Mouse (Mus musculus) embryonic fibroblast, embryonic 13.5 days (primary cell): Measurements from ENCODE around the gene Nat8f7. TPM values are rescaled to one million over a fixed set of nuclear protein-coding genes. Genes with fewer than 3 reads are reported as not detected.
A peak's percentile ranks its signal among the peaks of the same experiment; 100 is the strongest.
"Not testable (repeated sequence)": the region's sequence is repeated elsewhere in the genome, so short reads cannot be mapped to it uniquely, and the experiment has no call there.

Experiments used
- H3K27ac ChIP-seq: 2 replicates; pipeline ENCODE4 v1.5.1; 2012; ENCODE audit warnings: low read length, control low read depth, inconsistent platforms; ENCODE audit not compliant: insufficient read depth
- H3K4me1 ChIP-seq: 2 replicates; pipeline ENCODE4 v1.6.1; 2011; ENCODE audit warnings: low read length; ENCODE audit not compliant: control insufficient read depth, insufficient read depth
- H3K4me3 ChIP-seq: 2 replicates; pipeline ENCODE4 v1.5.1; 2011; ENCODE audit warnings: mild to moderate bottlenecking, control low read depth, low read length; ENCODE audit not compliant: insufficient read depth
- polyA plus RNA-seq: library from polyadenylated mRNA; stranded (reverse); fragments of >200 nt; gene quantifications from 2 replicates; pipeline ENCODE4 v1.2.4, GENCODE M21; 2011; ENCODE audit warnings: low read depth; ENCODE audit not compliant: missing spikeins, insufficient read length

The Nat8f7 gene
- polyA plus RNA-seq, result not detected in 2 replicates

DNA sequence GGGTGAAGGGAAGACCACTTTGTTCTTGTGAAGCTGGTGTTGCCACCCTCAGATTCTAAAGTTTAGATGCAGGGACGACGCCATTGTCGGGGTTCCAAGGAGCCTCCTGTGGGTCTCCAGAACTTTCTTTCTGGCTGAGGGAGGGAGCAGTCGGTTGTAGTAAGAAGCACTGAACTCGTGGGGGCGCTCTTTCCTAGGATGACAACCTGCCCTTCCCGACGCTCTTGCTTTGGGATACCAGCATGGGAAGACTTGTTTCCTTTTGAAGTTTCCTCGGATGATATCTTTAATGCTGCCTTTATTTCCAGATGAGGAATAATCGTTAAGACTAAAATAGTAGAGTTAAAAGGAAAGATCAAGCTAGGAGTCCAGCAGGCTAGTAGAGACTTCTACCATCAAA is at the start of gene Nat8f7:
Nat8f7 (minus strand) TSS at position 101 of the 400 bp plus-strand sequence.
- not testable (repeated sequence) for H3K4me3 ChIP-seq, H3K27ac ChIP-seq

DNA sequence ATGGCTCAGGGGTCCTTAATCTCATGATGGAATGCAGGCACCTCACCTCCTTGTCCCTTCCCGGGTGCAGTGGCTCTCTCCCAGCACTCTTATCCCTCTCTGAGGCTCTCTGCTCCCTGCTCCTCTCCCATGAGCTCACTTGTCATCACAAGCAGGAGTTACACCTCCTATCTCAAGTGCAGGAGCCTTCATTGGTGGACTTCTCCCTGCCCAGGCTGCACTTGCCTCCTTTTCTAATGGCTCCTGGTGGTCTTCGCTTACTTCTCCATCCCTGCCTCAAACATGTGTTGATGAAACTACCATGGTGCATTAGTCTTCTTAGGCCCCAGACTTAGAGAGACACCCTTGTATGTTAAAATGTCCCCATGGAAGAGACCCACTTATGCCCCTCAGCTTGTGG is 49.7 kb upstream of the Nat8f7 start:
- H3K27ac ChIP-seq, H3K4me3 ChIP-seq, H3K4me1 ChIP-seq: not testable (repeated sequence)

More for the DNA sequence above, at the start of gene Nat8f7:
- not testable (repeated sequence) for H3K4me1 ChIP-seq

DNA sequence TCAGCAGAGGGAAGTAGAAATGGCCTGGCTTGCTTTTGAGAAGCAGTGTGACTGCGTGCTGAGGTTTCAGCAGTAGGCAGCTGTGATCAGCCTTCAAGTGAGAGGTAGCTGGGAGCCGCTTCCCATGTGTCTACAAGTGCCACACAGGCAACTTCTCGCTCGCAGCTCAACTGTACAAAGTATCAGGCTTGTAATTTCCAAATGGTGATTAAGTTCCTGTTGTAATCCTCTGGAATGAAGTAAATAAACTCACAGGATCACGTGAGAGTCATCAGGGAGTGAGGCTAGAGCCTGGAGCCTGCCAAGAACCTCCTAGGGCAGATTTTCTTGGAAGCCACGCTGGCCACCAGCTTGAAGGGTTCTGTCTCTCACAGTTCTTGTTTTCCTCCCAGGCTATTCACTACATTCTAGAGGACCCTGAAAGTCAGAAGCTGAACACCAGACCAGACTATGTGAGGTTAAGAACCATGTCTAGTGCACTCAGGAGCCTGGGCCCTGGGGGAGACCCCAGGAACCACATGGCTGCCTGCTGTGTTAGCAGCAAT is 42.8 kb upstream of the Nat8f7 start:
- H3K4me1 ChIP-seq, H3K27ac ChIP-seq, H3K4me3 ChIP-seq: not testable (repeated sequence)

- H3K4me3 ChIP-seq, result not testable (repeated sequence)
Observed at GRCm38 (mm10) chr6:85709607-85710006, 3.4 kb downstream of the Nat8f7 start.

GRCm38 (mm10) chr6:85709206-85709605 is 3.8 kb downstream of the Nat8f7 start:
- H3K4me1 ChIP-seq, H3K4me3 ChIP-seq: not testable (repeated sequence)

More at GRCm38 (mm10) chr6:85709607-85710006, 3.4 kb downstream of the Nat8f7 start:
- not testable (repeated sequence) for H3K27ac ChIP-seq, H3K4me1 ChIP-seq

DNA sequence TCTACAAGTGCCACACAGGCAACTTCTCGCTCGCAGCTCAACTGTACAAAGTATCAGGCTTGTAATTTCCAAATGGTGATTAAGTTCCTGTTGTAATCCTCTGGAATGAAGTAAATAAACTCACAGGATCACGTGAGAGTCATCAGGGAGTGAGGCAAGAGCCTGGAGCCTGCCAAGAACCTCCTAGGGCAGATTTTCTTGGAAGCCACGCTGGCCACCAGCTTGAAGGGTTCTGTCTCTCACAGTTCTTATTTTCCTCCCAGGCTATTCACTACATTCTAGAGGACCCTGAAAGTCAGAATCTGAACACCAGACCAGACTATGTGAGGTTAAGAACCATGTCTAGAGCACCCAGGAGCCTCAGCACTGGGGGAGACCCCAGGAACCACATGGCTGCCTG is 11.1 kb downstream of the Nat8f7 start:
- not testable (repeated sequence) for H3K4me3 ChIP-seq, H3K4me1 ChIP-seq
- 0 out of 2 replicates have a peak overlapping the region, but pooled peaks have one; percentile 11 for H3K27ac ChIP-seq

More at GRCm38 (mm10) chr6:85709206-85709605, 3.8 kb downstream of the Nat8f7 start:
- not testable (repeated sequence) for H3K27ac ChIP-seq

Other genes with a start within 250 kb of the Nat8f7 start
- 0.20 and 0.26 TPM in 2 replicates for gene Fbxo41, start 210.2 kb downstream of the Nat8f7 start, polyA plus RNA-seq
- 0.25 TPM in 1 of 2 replicates, not detected in the other for gene Egr4, start 199.6 kb downstream of the Nat8f7 start, polyA plus RNA-seq
- 5.7 and 7.2 TPM in 2 replicates for gene Alms1, start 125.7 kb downstream of the Nat8f7 start, polyA plus RNA-seq
- gene Nat8f3, start 52.5 kb upstream of the Nat8f7 start, polyA plus RNA-seq, result not detected in 2 replicates
- not detected in 2 replicates for gene Nat8f6, start 107.7 kb upstream of the Nat8f7 start, polyA plus RNA-seq
- gene Nat8f5, start 107.8 kb upstream of the Nat8f7 start, polyA plus RNA-seq, result not detected in 2 replicates
- gene Nat8, start 118.9 kb upstream of the Nat8f7 start, polyA plus RNA-seq, result not detected in 2 replicates
- gene Nat8f2, start 156.0 kb upstream of the Nat8f7 start, polyA plus RNA-seq, result not detected in 2 replicates
- 0.17 and 0.56 TPM in 2 replicates for gene Nat8f4, start 191.7 kb upstream of the Nat8f7 start, polyA plus RNA-seq
- gene Tprkb, start 198.7 kb upstream of the Nat8f7 start, polyA plus RNA-seq, result 24.7 and 33.1 TPM in 2 replicates
- gene Nat8f1, start 202.5 kb upstream of the Nat8f7 start, polyA plus RNA-seq, result 1.5 TPM in 2 replicates
- 110 and 114 TPM in 2 replicates for gene Dusp11, start 248.5 kb upstream of the Nat8f7 start, polyA plus RNA-seq